Mouse (Mus musculus): ENCODE data around the gene Ppil2.

DNA sequence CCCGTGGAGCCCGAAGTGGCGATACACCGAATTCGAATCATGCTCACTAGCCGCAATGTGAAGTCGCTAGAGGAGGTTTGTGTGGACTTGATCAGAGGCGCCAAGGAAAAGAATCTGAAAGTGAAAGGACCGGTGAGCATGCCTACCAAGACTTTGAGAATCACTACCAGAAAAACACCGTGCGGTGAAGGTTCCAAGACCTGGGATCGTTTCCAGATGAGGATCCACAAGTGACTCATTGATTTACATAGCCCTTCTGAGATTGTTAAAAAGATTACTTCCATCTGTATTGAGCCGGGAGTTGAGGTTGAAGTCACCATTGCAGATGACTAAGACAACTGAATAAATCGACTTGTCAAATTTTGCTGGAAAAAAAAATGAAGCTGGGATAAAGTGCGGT lies 26.3 kb upstream of the Ppil2 start:
- TF ChIP-seq CTCF (IDR thresholded peaks at IDR 0.05; ENCODE audit: low read depth) (no peak), EP300 (optimal IDR thresholded peaks at IDR 0.05) (no peak)
